Mouse (Mus musculus) hindbrain, embryonic 15.5 days (tissue): ENCODE measurements around the gene Gm10521. TPM values are rescaled to one million over a fixed set of nuclear protein-coding genes. Genes with fewer than 3 reads are reported as not detected.
"Not testable (repeated sequence)": the region's sequence is repeated elsewhere in the genome, so short reads cannot be mapped to it uniquely, and the experiment has no call there.

Experiments used
- ATAC-seq: fragments of 200-750 bp; cut with Nextera tagmentation; 2 replicates; pipeline ENCODE4 v1.8.0; 2017; ENCODE audit warnings: low read depth, moderate number of reproducible peaks, moderate TSS enrichment; ENCODE audit not compliant: low FRiP score
- H3K27ac ChIP-seq: fragments of 300-500 bp; sonication (generic); replicated peaks from 2 replicates; pipeline ENCODE4 v1.5.1; 2015; ENCODE audit warnings: mild to moderate bottlenecking, inconsistent platforms
- H3K27me3 ChIP-seq: fragments of 300-500 bp; sonication (generic); 2 replicates; pipeline ENCODE4 v1.6.1; 2015; ENCODE audit warnings: control low read depth, inconsistent platforms
- H3K36me3 ChIP-seq: fragments of 300-500 bp; sonication (generic); 2 replicates; pipeline ENCODE4 v1.6.1; 2015; ENCODE audit warnings: control low read depth, inconsistent platforms
- H3K4me1 ChIP-seq: fragments of 300-500 bp; sonication (generic); replicated peaks from 2 replicates; pipeline ENCODE4 v1.6.1; 2015; ENCODE audit warnings: control low read depth, inconsistent platforms
- H3K4me2 ChIP-seq: fragments of 300-500 bp; sonication (generic); 2 replicates; pipeline ENCODE4 v1.6.1; 2015; ENCODE audit warnings: moderate library complexity, mild to moderate bottlenecking, inconsistent platforms
- H3K4me3 ChIP-seq: fragments of 300-500 bp; sonication (generic); 2 replicates; pipeline ENCODE4 v1.5.1; 2015; ENCODE audit warnings: mild to moderate bottlenecking, inconsistent platforms
- H3K9ac ChIP-seq: fragments of 300-500 bp; sonication (generic); 2 replicates; pipeline ENCODE4 v1.6.1; 2015; ENCODE audit warnings: inconsistent platforms
- H3K9me3 ChIP-seq: fragments of 300-500 bp; sonication (generic); 2 replicates; pipeline ENCODE4 v1.6.1; 2016; ENCODE audit warnings: control low read depth, inconsistent platforms
- WGBS: fragments of 180-500 bp; shearing (Covaris S2); methylation state at CpG from one replicate; pipeline ENCODE4 v1.1.7; 2015; 5-methylcytosine and 5-hydroxymethylcytosine counted together
- polyA plus RNA-seq: library from polyadenylated mRNA; unstranded; fragments of >200 nt; fragmentation: Nextera tagmentation; extraction: Ambion mirVana; gene quantifications from 2 replicates; pipeline ENCODE4 v1.2.1, GENCODE M21; 2015

Gm10521 gene
- polyA plus RNA-seq: not detected in 2 replicates

- H3K4me3 ChIP-seq, H3K4me2 ChIP-seq, H3K27me3 ChIP-seq, H3K9me3 ChIP-seq, H3K9ac ChIP-seq, H3K27ac ChIP-seq, H3K4me1 ChIP-seq, ATAC-seq, H3K36me3 ChIP-seq: not testable (repeated sequence)
- WGBS: 79% methylated on average over 5 of the region's 5 CpGs
Observed at GRCm38 (mm10) chr1:171895364-171895763, at the start of gene Gm10521. Gene Gm10521 (plus strand): TSS chr1:171895664.

- Histone ChIP-seq H3K9ac (no peak overlapping the region), H3K9me3 (no peaks in the 10 kb centered on the region), H3K4me3 (no peak overlapping the region), H3K27ac (no peak overlapping the region), H3K36me3 (no peaks in the 10 kb centered on the region), H3K4me2 (no peak overlapping the region), H3K27me3 (no peaks in the 10 kb centered on the region), H3K4me1 (no peaks in the 10 kb centered on the region)
- no peak for ATAC-seq
Observed at GRCm38 (mm10) chr1:171848201-171848600, 47.3 kb upstream of the Gm10521 start.

DNA sequence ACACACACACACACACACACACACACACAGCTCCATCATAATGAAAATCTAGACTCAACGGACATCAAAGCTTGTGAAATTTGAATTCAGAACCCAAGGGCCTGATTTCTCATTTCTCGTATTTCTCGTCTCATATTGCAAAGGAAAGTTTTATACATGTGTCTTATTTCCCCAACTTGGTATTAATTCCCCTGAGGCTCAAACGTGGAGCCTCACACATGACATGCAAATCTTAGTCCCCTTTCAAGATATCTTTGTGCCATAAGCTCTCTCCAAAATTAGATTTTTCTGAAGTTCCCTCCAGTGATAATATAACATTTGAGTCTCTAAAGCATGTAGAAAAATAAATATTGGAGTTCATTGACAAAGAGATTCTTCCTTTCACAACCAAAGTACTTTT, 46.7 kb upstream of the Gm10521 start:
- no peak overlapping the region for H3K4me2 ChIP-seq
- no peaks in the 10 kb centered on the region for H3K36me3 ChIP-seq
- no peaks in the 10 kb centered on the region for H3K9me3 ChIP-seq
- no peak overlapping the region for H3K9ac ChIP-seq
- no peak overlapping the region for H3K27ac ChIP-seq
- 93% methylated on average over 4 of the region's 4 CpGs for whole genome bisulfite sequencing
- H3K27me3 ChIP-seq: no peaks in the 10 kb centered on the region
- no peak overlapping the region for H3K4me3 ChIP-seq
- ATAC-seq: no peak
- H3K4me1 ChIP-seq: no peaks in the 10 kb centered on the region

DNA sequence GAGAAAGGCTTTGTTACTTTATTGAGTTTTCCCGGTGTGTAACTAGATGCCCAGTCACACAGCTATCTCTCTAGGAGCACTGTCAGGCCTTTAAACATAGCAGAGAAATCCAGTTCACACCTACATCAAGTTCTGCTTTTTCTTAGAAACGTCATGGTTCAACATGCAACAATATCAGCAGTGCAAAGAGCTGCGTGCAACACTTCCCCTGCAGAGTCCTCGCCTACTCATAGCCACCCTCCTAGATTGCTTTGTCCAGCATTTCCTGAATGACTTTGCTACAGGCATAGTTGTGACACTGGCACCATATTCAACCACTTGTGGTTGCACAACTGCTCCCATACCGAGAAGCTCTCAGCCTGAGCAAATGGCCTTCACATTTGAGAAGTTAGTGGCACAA, 46.0 kb upstream of the Gm10521 start:
- H3K27ac ChIP-seq: no peak overlapping the region
- H3K4me3 ChIP-seq: no peak overlapping the region
- no peak overlapping the region for H3K4me2 ChIP-seq
- no peaks in the 10 kb centered on the region for H3K4me1 ChIP-seq
- H3K36me3 ChIP-seq: no peaks in the 10 kb centered on the region
- ATAC-seq: no peak
- WGBS: 91% methylated on average over 5 of the region's 5 CpGs
- H3K9ac ChIP-seq: no peak overlapping the region
- H3K9me3 ChIP-seq: no peaks in the 10 kb centered on the region
- H3K27me3 ChIP-seq: no peaks in the 10 kb centered on the region

DNA sequence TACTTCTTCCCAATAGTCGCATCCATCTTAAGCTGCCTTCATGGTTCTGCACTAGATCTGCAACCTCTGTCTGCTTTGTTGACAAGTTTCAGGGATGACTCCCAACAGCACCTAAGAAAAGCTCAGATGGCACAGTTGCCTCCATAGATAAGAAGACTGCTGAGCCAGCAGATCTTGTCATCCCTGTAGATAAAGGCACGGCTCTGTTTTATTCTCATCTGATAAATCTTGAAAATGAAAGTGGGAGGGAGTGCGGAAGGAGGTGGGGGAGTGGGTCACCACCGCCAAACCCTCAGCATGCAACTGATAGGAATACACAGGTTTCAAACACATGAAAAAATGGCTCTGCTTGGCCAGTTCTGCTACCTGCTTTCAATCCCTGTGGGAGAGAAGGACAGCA, 30.0 kb upstream of the Gm10521 start:
- 90% methylated on average over 4 of the region's 4 CpGs for WGBS
- H3K27me3 ChIP-seq: no peaks in the 10 kb centered on the region

DNA sequence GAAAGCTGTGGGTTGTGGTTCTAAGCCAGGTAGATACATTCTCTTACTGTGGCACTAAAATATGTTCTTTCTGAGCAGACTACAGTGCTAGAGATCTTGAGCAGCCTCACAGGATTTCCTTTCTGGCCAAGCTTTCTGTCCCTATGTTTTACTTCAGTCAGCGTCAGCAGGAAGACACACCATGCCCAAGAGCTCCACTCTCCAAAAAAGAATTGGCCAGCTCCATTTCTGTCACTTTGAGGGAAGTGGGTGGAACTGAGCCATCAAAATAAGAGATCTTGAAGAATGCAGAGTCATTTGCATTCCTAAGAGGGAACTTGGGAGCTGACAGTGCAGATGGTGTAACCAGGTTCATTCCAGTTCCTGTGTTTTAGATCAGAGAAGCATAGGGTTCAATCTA, 8.5 kb upstream of the Gm10521 start:
- H3K36me3 ChIP-seq: no peaks in the 10 kb centered on the region
- no peaks in the 10 kb centered on the region for H3K27me3 ChIP-seq
- H3K4me3 ChIP-seq: no peak overlapping the region
- no peak overlapping the region for H3K9ac ChIP-seq
- no peak overlapping the region for H3K27ac ChIP-seq
- no peaks in the 10 kb centered on the region for H3K4me1 ChIP-seq
- H3K4me2 ChIP-seq: no peak overlapping the region
- no peak for ATAC-seq
- H3K9me3 ChIP-seq: no peaks in the 10 kb centered on the region
- 94% methylated on average over 1 of the region's 1 CpGs for WGBS

More for the DNA sequence above, 30.0 kb upstream of the Gm10521 start:
- no peaks in the 10 kb centered on the region for H3K4me1 ChIP-seq
- H3K4me2 ChIP-seq: no peak overlapping the region
- no peaks in the 10 kb centered on the region for H3K36me3 ChIP-seq
- H3K9ac ChIP-seq: no peak overlapping the region
- H3K27ac ChIP-seq: no peak overlapping the region
- no peak for ATAC-seq
- H3K4me3 ChIP-seq: no peak overlapping the region
- no peaks in the 10 kb centered on the region for H3K9me3 ChIP-seq

DNA sequence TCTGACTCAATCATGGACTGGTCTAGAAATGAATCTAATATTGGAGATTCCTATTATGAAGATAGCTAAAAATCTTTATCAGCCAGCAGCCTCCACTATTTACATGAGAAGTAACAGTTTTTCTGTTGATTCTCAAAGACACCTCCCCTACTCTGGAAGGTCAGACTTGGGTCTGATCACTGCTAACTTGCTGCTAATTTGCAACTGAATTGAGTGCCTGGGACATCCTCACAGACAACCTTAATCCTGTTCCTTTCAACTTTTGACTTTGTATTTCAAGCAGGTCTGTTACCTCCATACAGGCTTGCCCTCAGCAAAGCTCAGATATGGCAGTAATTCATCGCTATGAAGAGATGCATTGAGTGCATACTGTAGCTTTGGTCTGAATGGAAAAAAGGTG, 8.5 kb downstream of the Gm10521 start:
- Histone ChIP-seq H3K9me3 (no peaks in the 10 kb centered on the region), H3K36me3 (no peaks in the 10 kb centered on the region), H3K4me1 (no peaks in the 10 kb centered on the region), H3K27ac (no peak overlapping the region), H3K9ac (no peak overlapping the region), H3K27me3 (no peaks in the 10 kb centered on the region), H3K4me3 (no peak overlapping the region), H3K4me2 (no peak overlapping the region)
- ATAC-seq: no peak
- 81% methylated on average over 1 of the region's 1 CpGs for WGBS

- no peaks in the 10 kb centered on the region for H3K9me3 ChIP-seq
- H3K9ac ChIP-seq: no peak overlapping the region
- no peak for ATAC-seq
- no peaks in the 10 kb centered on the region for H3K4me1 ChIP-seq
- no peaks in the 10 kb centered on the region for H3K36me3 ChIP-seq
- no peak overlapping the region for H3K4me2 ChIP-seq
- no peaks in the 10 kb centered on the region for H3K27me3 ChIP-seq
- H3K4me3 ChIP-seq: no peak overlapping the region
- 84% methylated on average over 13 of the region's 13 CpGs for WGBS
- no peak overlapping the region for H3K27ac ChIP-seq
Observed at GRCm38 (mm10) chr1:171915638-171916458, 20.4 kb downstream of the Gm10521 start.

DNA sequence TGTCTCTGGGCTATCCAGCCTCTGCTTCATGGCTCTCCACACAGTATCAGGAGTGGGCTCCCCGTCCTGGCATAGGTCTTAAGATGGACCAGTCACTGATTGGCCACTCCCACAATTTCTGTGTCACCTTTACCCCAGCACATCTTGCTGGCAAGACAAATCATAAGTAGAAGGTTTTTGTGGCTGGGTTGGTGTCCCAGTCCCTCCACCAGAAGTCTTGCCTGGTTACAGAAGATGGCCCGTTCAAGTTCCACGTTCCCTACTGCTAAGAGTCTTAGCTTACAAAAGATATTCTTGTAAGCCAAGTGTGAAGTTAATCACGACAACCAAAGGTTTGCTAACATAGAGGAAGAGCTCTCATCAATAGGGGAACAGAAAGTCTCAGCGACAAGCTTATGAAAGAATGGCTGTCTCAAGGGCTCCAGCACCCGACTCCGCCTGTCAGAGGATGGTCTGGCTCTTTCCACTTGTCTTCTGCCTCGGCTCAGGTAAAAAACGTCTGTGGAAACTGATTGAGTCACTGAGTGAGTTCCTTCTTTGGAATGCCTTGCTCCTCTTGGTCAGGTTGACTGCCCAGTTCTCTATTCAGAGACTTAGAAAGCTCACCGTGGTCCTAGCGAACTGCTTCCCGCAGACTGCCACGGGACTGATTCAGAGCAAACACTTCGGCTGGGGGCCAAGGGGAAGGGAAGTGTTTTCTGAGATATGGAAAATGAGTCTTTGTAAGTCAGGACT, 22.0 kb downstream of the Gm10521 start, which contains the start of gene Slamf6:
Slamf6 (plus strand) TSS at position 211 of the 735 bp plus-strand sequence.
- WGBS: 83% methylated on average over 14 of the region's 14 CpGs
- H3K9ac ChIP-seq: no peak within 1 kb of the TSS
- no peak within 1 kb of the TSS for H3K4me3 ChIP-seq
- no peaks in the 10 kb centered on the region for H3K36me3 ChIP-seq
- ATAC-seq: no peak
- no peaks in the 10 kb centered on the region for H3K27me3 ChIP-seq
- no peaks in the 10 kb centered on the region for H3K4me1 ChIP-seq
- H3K4me2 ChIP-seq: no peak within 1 kb of the TSS
- no peak within 1 kb of the TSS for H3K27ac ChIP-seq
- no peaks in the 10 kb centered on the region for H3K9me3 ChIP-seq

DNA sequence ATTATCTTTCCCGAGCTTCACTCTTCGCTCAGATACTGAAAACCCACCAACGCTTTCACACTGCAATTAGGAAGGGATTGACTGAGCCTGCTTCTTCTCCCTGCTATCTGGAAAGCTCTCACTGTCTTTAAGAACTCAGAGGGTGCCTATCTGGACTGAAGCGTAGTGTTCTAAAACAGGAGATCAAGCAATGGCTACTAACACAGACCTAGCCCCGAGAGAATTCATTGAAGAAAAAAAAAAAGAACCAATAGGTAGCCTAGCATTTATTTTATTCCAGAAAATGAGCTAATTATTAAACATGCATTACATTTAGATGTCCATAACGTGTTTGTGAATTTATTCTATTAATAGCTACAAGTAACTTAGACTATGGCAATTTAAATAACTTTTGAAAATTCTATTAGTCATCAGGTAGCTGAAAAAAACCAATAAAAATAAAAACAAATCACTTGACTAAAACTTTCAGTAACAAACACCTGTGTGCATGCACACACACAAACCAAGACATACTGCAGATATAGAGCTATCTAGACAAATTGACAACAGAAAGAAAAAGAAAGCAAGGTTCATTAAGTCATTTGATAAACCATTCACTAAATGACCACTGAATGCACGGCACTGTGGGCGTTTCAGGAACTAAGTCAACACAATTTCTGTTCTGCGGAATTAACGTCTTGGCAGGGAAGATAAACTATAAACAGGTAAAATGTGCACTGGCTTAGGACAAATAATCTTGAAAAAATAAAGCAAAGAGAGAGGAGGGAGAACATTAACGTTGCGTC, 22.9 kb downstream of the Gm10521 start:
- no peaks in the 10 kb centered on the region for H3K4me1 ChIP-seq
- H3K27me3 ChIP-seq: no peaks in the 10 kb centered on the region
- H3K27ac ChIP-seq: no peak overlapping the region
- ATAC-seq: no peak
- H3K36me3 ChIP-seq: no peaks in the 10 kb centered on the region
- H3K9me3 ChIP-seq: no peaks in the 10 kb centered on the region
- no peak overlapping the region for H3K9ac ChIP-seq
- no peak overlapping the region for H3K4me3 ChIP-seq
- 89% methylated on average over 12 of the region's 12 CpGs for WGBS
- H3K4me2 ChIP-seq: no peak overlapping the region

DNA sequence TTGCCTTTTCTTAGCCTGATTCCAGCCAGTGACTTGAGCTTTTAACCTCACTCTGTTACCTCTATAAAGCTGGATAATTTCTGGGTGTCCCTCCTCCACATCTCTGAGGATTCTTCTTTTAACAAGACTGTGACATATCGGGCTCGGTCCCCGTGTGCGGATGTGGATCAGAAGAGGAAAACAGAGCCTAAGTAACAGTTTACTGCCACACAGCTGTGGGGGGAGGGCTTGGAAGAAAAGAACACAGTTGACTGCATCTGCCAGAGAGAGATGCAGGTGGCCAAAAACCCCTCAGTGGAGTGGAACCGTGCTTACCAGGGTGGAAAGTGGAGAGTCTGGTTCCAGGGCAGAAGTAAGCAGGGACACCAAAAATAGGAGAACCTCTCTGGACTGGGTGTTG, 23.7 kb downstream of the Gm10521 start:
- no peaks in the 10 kb centered on the region for H3K27me3 ChIP-seq
- no peaks in the 10 kb centered on the region for H3K9me3 ChIP-seq
- H3K36me3 ChIP-seq: no peaks in the 10 kb centered on the region
- H3K27ac ChIP-seq: no peak overlapping the region
- no peak for ATAC-seq
- no peak overlapping the region for H3K9ac ChIP-seq
- 88% methylated on average over 5 of the region's 5 CpGs for WGBS
- H3K4me1 ChIP-seq: no peaks in the 10 kb centered on the region
- H3K4me2 ChIP-seq: no peak overlapping the region
- H3K4me3 ChIP-seq: no peak overlapping the region
